ENCODE assay signal across 8 mouse cellular contexts in genomic region chr11:78262550-78262949, GRCm38 (mm10). TPM values are rescaled to one million over a fixed set of nuclear protein-coding genes. Genes with fewer than 3 reads are reported as not detected.
A peak's percentile ranks its signal among the peaks of the same experiment; 100 is the strongest.
DNase-seq lines count a peak whose midpoint lies in the region; ATAC-seq and TF ChIP-seq lines count a peak whose summit lies in the region.

No protein-coding gene starts in this region.

- H3K27ac ChIP-seq in MEL (ENCODE audit: control insufficient read depth, low read depth, low read length) = no peak overlapping the region
- H3K27ac ChIP-seq in heart, embryonic 15.5 days = peak overlapping the region; percentile 90; the same call in 1 of the 2 replicates
- no peak overlapping the region for H3K27ac ChIP-seq in neural tube, embryonic 14.5 days (ENCODE audit: low read depth, low read length)

- no peak for TF ChIP-seq POLR2A in MEL (IDR thresholded peaks at IDR 0.05; ENCODE audit: control insufficient read depth in 1 of 2, insufficient read depth in 1 of 2, low read depth in 1 of 2, low read length in 2 of 2, poor library complexity in 1 of 2)
- TF ChIP-seq POLR2A in lung, adult 2 months (IDR thresholded peaks at IDR 0.05; ENCODE audit: borderline replicate concordance, extremely low read depth, low read depth, low read length) = no peak

- peak overlapping the region; percentile 98 for H3K9ac ChIP-seq in MEL (ENCODE audit: control insufficient read depth, low read depth, low read length, poor library complexity, severe bottlenecking)
- H3K9ac ChIP-seq in heart, embryonic 15.5 days = peak overlapping the region; percentile 86
- H3K9ac ChIP-seq in neural tube, embryonic 14.5 days (replicated peaks; ENCODE audit: low read depth, low read length) = no peak overlapping the region

- peak overlapping the region; percentile 60 for H3K4me2 ChIP-seq in heart, embryonic 15.5 days
- peak overlapping the region; percentile 73 for H3K4me2 ChIP-seq in neural tube, embryonic 14.5 days (ENCODE audit: low read depth, low read length)

- peak overlapping the region; percentile 95 to 96 for H3K4me3 ChIP-seq in MEL (ENCODE audit: control insufficient read depth in 1 of 2, insufficient read depth in 1 of 2, low read depth in 2 of 2, low read length in 2 of 2)
- H3K4me3 ChIP-seq in heart, embryonic 15.5 days = peak overlapping the region; percentile 98
- peak overlapping the region; percentile 39 for H3K4me3 ChIP-seq in lung, adult 2 months (replicated peaks; ENCODE audit: extremely low read depth, low read depth, low read length)
- peak overlapping the region; percentile 84 for H3K4me3 ChIP-seq in neural tube, embryonic 14.5 days (ENCODE audit: low read depth, low read length)

- H3K36me3 ChIP-seq in MEL (ENCODE audit: control insufficient read depth in 1 of 2, insufficient read depth in 2 of 2, low read length in 2 of 2) = peaks cover 11 to 13% of the 10 kb centered on the region in 2 experiments
- H3K36me3 ChIP-seq in heart, embryonic 15.5 days = peaks cover 42% of the 10 kb centered on the region
- H3K36me3 ChIP-seq in neural tube, embryonic 14.5 days (ENCODE audit: control insufficient read depth, insufficient read depth, low read length) = peaks cover 35% of the 10 kb centered on the region

- DNase-seq in MEL (ENCODE audit: low read depth, low spot score) = peak; percentile 89
- peak; percentile 28 for DNase-seq in brain, embryonic 18.5 days (ENCODE audit: low read depth, low spot score)
- DNase-seq in kidney, postnatal 14 days = peak; percentile 64
- peak; percentile 28 for DNase-seq in lung, adult 2 months
- peak; percentile 65 for DNase-seq in thymus, postnatal 14 days

- H3K27me3 ChIP-seq in MEL (ENCODE audit: control insufficient read depth in 1 of 2, insufficient read depth in 2 of 2, low read length in 2 of 2) = no peaks in the 10 kb centered on the region
- peaks cover 10% of the 10 kb centered on the region; the same call in 1 of the 2 replicates for H3K27me3 ChIP-seq in heart, embryonic 15.5 days
- H3K27me3 ChIP-seq in neural tube, embryonic 14.5 days (ENCODE audit: control insufficient read depth, insufficient read depth, low read length) = no peaks in the 10 kb centered on the region; the same call in 1 of the 2 replicates

- WGBS in heart, embryonic 15.5 days = 5% methylated on average over 8 of the region's 8 CpGs
- 4% methylated on average over 8 of the region's 8 CpGs for WGBS in lung, adult 2 months
- WGBS in neural tube, embryonic 14.5 days = 5% methylated on average over 8 of the region's 8 CpGs

- H3K79me2 ChIP-seq in MEL (ENCODE audit: control insufficient read depth, insufficient read depth, low read length, poor library complexity) = peaks cover 8% of the 10 kb centered on the region

- H3K4me1 ChIP-seq in MEL (ENCODE audit: control insufficient read depth in 1 of 2, insufficient read depth in 2 of 2, low read length in 2 of 2) = peaks cover 4 to 6% of the 10 kb centered on the region in 2 experiments; a peak in 3 of 4 replicates
- peaks cover 13% of the 10 kb centered on the region for H3K4me1 ChIP-seq in heart, embryonic 15.5 days (replicated peaks)
- H3K4me1 ChIP-seq in lung, adult 2 months (ENCODE audit: control insufficient read depth, insufficient read depth, low read length) = no peaks in the 10 kb centered on the region
- H3K4me1 ChIP-seq in neural tube, embryonic 14.5 days (ENCODE audit: control insufficient read depth, insufficient read depth, low read length) = no peaks in the 10 kb centered on the region

- peak; percentile 50 for ATAC-seq in erythroid progenitor cell, adult 5-6 weeks (replicated peaks; ENCODE audit: low FRiP score, poor library complexity, severe bottlenecking)
- ATAC-seq in heart, embryonic 15.5 days (replicated peaks; ENCODE audit: insufficient number of reproducible peaks, insufficient read depth, low FRiP score, low read depth) = no peak
- ATAC-seq in neural tube, embryonic 14.5 days (ENCODE audit: low read depth) = no peak

- TF ChIP-seq CTCF in MEL (IDR thresholded peaks at IDR 0.05 in 2 of 3, conservative IDR thresholded peaks at IDR 0.05 in 1 of 3; ENCODE audit: control insufficient read depth in 1 of 3, insufficient read depth in 1 of 3, low read depth in 2 of 3, low read length in 3 of 3, poor library complexity in 1 of 3, severe bottlenecking in 1 of 3) = peak; percentile 68 to 82 (median 82)
- peak; percentile 66 for TF ChIP-seq CTCF in lung, adult 2 months (IDR thresholded peaks at IDR 0.05; ENCODE audit: insufficient read depth, low read length)

- peak; percentile 25 for TF ChIP-seq RAD21 in MEL (IDR thresholded peaks at IDR 0.05; ENCODE audit: low read depth, low read length)

- TF ChIP-seq EP300 in MEL (IDR thresholded peaks at IDR 0.05; ENCODE audit: low read depth in 1 of 2, low read length in 2 of 2) = no peak

- H3K9me3 ChIP-seq in MEL (replicated peaks; ENCODE audit: insufficient read depth, low read length) = no peaks in the 10 kb centered on the region
- no peaks in the 10 kb centered on the region for H3K9me3 ChIP-seq in heart, embryonic 15.5 days (replicated peaks)
- no peaks in the 10 kb centered on the region for H3K9me3 ChIP-seq in neural tube, embryonic 14.5 days (ENCODE audit: control insufficient read depth, low read length)

TF ChIP-seq in MEL, 35 proteins besides CTCF, POLR2A, EP300 and RAD21 (continues in another document):
- TF ChIP-seq ZC3H11A (IDR thresholded peaks at IDR 0.05; ENCODE audit: low read depth, low read length) = peak; percentile 9; the same call in 1 of the 2 replicates
- peak; percentile 62 for TF ChIP-seq MXI1 (IDR thresholded peaks at IDR 0.05; ENCODE audit: low read depth, low read length)
- no peak for TF ChIP-seq TAL1 (IDR thresholded peaks at IDR 0.05; ENCODE audit: low read length)
- peak; percentile 65 for TF ChIP-seq SMC3 (IDR thresholded peaks at IDR 0.05; ENCODE audit: low read depth, low read length)
- 0 out of 2 replicates have a peak, but pooled peaks have one; percentile 44 for TF ChIP-seq MYC (IDR thresholded peaks at IDR 0.05; ENCODE audit: low read depth, low read length)
- peak; percentile 51 for TF ChIP-seq HCFC1 (IDR thresholded peaks at IDR 0.05; ENCODE audit: low read depth, low read length)
- peak; percentile 75 for TF ChIP-seq SIN3A (IDR thresholded peaks at IDR 0.05; ENCODE audit: low read length)
- no peak for TF ChIP-seq CHD2 (IDR thresholded peaks at IDR 0.05; ENCODE audit: low read length)

RNA-seq across cellular contexts. Expression of gene 2610507B11Rik, which starts 1.0 kb away (rescaled TPM):
- total RNA-seq in MEL (2012; rRNA removed) = 80.5 and 85.9 TPM in 2 replicates
- 10 to 100 TPM; 75.8 to 77.6 TPM for polyA plus RNA-seq in MEL (2012; ENCODE audit: insufficient read depth in 1 of 2, insufficient read length in 2 of 2, low read depth in 1 of 2, low replicate concordance in 2 of 2, missing spikeins in 1 of 2)
- total RNA-seq in erythroid progenitor cell, adult 5-6 weeks (2015; ENCODE audit: low replicate concordance) = 53.7 and 76.3 TPM in 2 replicates
- 77.1 and 80.1 TPM in 2 replicates for total RNA-seq in erythroid progenitor cell, adult 5-6 weeks (2017; ENCODE audit: low replicate concordance)
- 63.9 and 71.9 TPM in 2 replicates for polyA plus RNA-seq in heart, embryonic 15.5 days (2015; fragmentation: Nextera tagmentation; extraction: Ambion mirVana)
- 53.9 and 65.4 TPM in 2 replicates for polyA plus RNA-seq in lung, adult 2 months (2012; rRNA removed)
- 63.2 and 73.7 TPM in 2 replicates for polyA plus RNA-seq in neural tube, embryonic 14.5 days (2014; fragmentation: Nextera tagmentation; extraction: Ambion mirVana)

RNA-seq across cellular contexts. Expression of gene Supt6, which starts 16.8 kb away (rescaled TPM):
- total RNA-seq in MEL (2012; rRNA removed) = 39.6 and 40.3 TPM in 2 replicates
- 10 to 100 TPM; 59.8 to 93.2 TPM for polyA plus RNA-seq in MEL (2012; ENCODE audit: insufficient read depth in 1 of 2, insufficient read length in 2 of 2, low read depth in 1 of 2, low replicate concordance in 2 of 2, missing spikeins in 1 of 2)
- 22.2 and 30.6 TPM in 2 replicates for total RNA-seq in erythroid progenitor cell, adult 5-6 weeks (2015; ENCODE audit: low replicate concordance)
- 21.3 and 27.7 TPM in 2 replicates for total RNA-seq in erythroid progenitor cell, adult 5-6 weeks (2017; ENCODE audit: low replicate concordance)
- 12.9 and 18.6 TPM in 2 replicates for polyA plus RNA-seq in heart, embryonic 15.5 days (2015; fragmentation: Nextera tagmentation; extraction: Ambion mirVana)
- polyA plus RNA-seq in lung, adult 2 months (2012; rRNA removed) = 21.0 and 26.5 TPM in 2 replicates
- polyA plus RNA-seq in neural tube, embryonic 14.5 days (2014; fragmentation: Nextera tagmentation; extraction: Ambion mirVana) = 22.3 and 32.0 TPM in 2 replicates

RNA-seq across cellular contexts. Expression of gene Sdf2, which starts 17.0 kb away (rescaled TPM):
- total RNA-seq in MEL (2012; rRNA removed) = 75.5 and 81.4 TPM in 2 replicates
- 10 to 100 TPM in 1 of 2 experiments, not detected in 1; 68.1 TPM for polyA plus RNA-seq in MEL (2012; ENCODE audit: insufficient read depth in 1 of 2, insufficient read length in 2 of 2, low read depth in 1 of 2, low replicate concordance in 2 of 2, missing spikeins in 1 of 2)
- 39.6 and 52.4 TPM in 2 replicates for total RNA-seq in erythroid progenitor cell, adult 5-6 weeks (2015; ENCODE audit: low replicate concordance)
- 15.8 and 21.6 TPM in 2 replicates for total RNA-seq in erythroid progenitor cell, adult 5-6 weeks (2017; ENCODE audit: low replicate concordance)
- polyA plus RNA-seq in heart, embryonic 15.5 days (2015; fragmentation: Nextera tagmentation; extraction: Ambion mirVana) = 52.5 and 59.4 TPM in 2 replicates
- polyA plus RNA-seq in lung, adult 2 months (2012; rRNA removed) = 67.6 and 81.7 TPM in 2 replicates
- 98.1 and 107 TPM in 2 replicates for polyA plus RNA-seq in neural tube, embryonic 14.5 days (2014; fragmentation: Nextera tagmentation; extraction: Ambion mirVana)

RNA-seq across cellular contexts. Expression of gene BC030499, which starts 28.1 kb away (rescaled TPM):
- total RNA-seq in MEL (2012; rRNA removed) = 0.73 and 1.6 TPM in 2 replicates
- 1 to 10 TPM in 1 of 2 experiments, not detected in 1; 1.1 TPM for polyA plus RNA-seq in MEL (2012; ENCODE audit: insufficient read depth in 1 of 2, insufficient read length in 2 of 2, low read depth in 1 of 2, low replicate concordance in 2 of 2, missing spikeins in 1 of 2)
- total RNA-seq in erythroid progenitor cell, adult 5-6 weeks (2015; ENCODE audit: low replicate concordance) = not detected in 2 replicates
- not detected in 2 replicates for total RNA-seq in erythroid progenitor cell, adult 5-6 weeks (2017; ENCODE audit: low replicate concordance)
- polyA plus RNA-seq in heart, embryonic 15.5 days (2015; fragmentation: Nextera tagmentation; extraction: Ambion mirVana) = 0.23 and 0.38 TPM in 2 replicates
- 0.22 and 0.27 TPM in 2 replicates for polyA plus RNA-seq in lung, adult 2 months (2012; rRNA removed)
- polyA plus RNA-seq in neural tube, embryonic 14.5 days (2014; fragmentation: Nextera tagmentation; extraction: Ambion mirVana) = 0.08 and 0.30 TPM in 2 replicates

RNA-seq across cellular contexts. Expression of gene Spag5, which starts 38.8 kb away (rescaled TPM):
- total RNA-seq in MEL (2012; rRNA removed) = 40.1 and 50.9 TPM in 2 replicates
- 100 to 1,000 TPM in 1 of 2 experiments, 10 to 100 TPM in 1; 77.5 to 274 TPM for polyA plus RNA-seq in MEL (2012; ENCODE audit: insufficient read depth in 1 of 2, insufficient read length in 2 of 2, low read depth in 1 of 2, low replicate concordance in 2 of 2, missing spikeins in 1 of 2)
- 234 and 259 TPM in 2 replicates for total RNA-seq in erythroid progenitor cell, adult 5-6 weeks (2015; ENCODE audit: low replicate concordance)
- 464 and 490 TPM in 2 replicates for total RNA-seq in erythroid progenitor cell, adult 5-6 weeks (2017; ENCODE audit: low replicate concordance)
- 21.6 and 30.9 TPM in 2 replicates for polyA plus RNA-seq in heart, embryonic 15.5 days (2015; fragmentation: Nextera tagmentation; extraction: Ambion mirVana)
- 1.4 and 1.6 TPM in 2 replicates for polyA plus RNA-seq in lung, adult 2 months (2012; rRNA removed)
- 3.4 and 3.5 TPM in 2 replicates for polyA plus RNA-seq in neural tube, embryonic 14.5 days (2014; fragmentation: Nextera tagmentation; extraction: Ambion mirVana)

Comparison
In these comparisons a context has a peak if more than half of its experiments do, and no peak if none do; other contexts are left out.
1. DNase-seq: peak in every context shown above with its lines; median percentile 89 in MEL; 65 in thymus, postnatal 14 days; 64 in kidney, postnatal 14 days; 28 in brain, embryonic 18.5 days; 28 in lung, adult 2 months.
2. H3K4me3 ChIP-seq: peak in every context shown above with its lines; median percentile 98 in heart, embryonic 15.5 days; 96 in MEL; 84 in neural tube, embryonic 14.5 days; 39 in lung, adult 2 months.